Mouse (Mus musculus) cerebellum, postnatal 14 days (tissue): Measurements from ENCODE around the gene Mob3b.
"Not testable (repeated sequence)": the region's sequence is repeated elsewhere in the genome, so short reads cannot be mapped to it uniquely, and the experiment has no call there.

ENCODE experiments used
- DNase-seq, 2 experiments: peaks; one replicate each; pipeline ENCODE4 v3.0.0; 2021; ENCODE audit warnings: mixed read lengths in 2 of 2

Mob3b gene

DNA sequence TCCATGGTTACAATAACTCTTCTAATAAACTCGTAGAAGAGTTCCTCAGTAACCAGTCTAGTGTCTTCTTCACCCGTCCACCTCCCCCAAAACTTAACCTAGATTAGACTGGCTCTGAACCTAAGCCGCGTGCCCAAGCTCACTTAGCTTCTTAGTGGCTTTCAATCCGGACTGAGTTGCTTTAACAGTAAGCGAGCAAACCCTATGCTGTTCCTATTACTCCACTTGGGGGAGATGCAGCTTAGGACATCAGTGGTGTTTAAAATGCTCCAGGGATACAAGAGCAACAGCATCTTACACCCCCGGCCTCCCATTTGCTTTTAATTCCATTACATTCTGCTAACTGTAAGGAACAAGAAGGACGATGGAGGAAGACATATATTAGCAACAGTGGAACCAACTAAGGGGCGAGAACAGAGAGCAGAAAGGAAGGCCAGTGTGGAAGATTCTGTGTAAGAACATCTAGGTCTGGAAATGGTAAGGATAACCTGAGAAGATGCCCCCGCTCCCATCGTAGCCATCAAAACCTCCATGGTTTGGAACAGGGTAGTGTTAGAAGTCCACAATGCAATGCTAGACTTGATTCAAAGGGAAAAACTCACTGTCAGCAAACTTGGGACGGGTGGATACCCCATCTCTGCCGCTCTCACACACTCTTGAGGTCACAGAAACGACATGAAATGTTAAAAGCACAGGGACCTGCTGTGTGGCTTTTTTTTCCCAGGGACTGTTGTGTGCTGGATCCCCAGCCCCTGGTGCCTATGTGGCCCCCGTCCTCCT, 196.3 kb downstream of the Mob3b start:
- DNase-seq, result no peak

- no peak for DNase-seq
Observed at GRCm38 (mm10) chr4:34959477-34959876, 197.8 kb downstream of the Mob3b start.

- peak; percentile 63 to 70 for DNase-seq
Observed at GRCm38 (mm10) chr4:34958155-34959028, 198.9 kb downstream of the Mob3b start.

GRCm38 (mm10) chr4:34953716-34954115, 203.6 kb downstream of the Mob3b start:
- DNase-seq, result no peak

DNA sequence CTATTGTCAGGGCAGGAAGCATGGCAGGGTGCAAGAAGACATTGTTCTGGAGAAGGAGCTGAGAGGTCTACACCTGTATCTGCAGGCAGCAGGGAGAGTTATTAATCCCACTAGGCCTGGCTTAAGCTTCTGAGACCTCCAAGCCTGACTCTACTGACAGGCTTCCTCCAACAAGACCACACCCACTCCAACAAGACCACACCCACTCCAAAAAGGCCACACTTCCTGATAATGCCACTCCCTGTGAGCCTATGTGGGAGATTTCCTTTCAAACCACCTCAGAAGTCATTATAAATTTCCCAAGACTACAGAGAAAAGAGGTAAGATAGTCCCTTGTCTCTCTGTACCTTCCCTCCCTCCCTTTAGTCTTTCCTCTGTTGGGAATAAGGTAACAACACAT, 210.1 kb downstream of the Mob3b start:
- DNase-seq, result no peak

GRCm38 (mm10) chr4:34941046-34941445, 216.2 kb downstream of the Mob3b start:
- DNase-seq, result no peak

- DNase-seq, result not testable (repeated sequence)
Observed at GRCm38 (mm10) chr4:34928386-34928785, 228.9 kb downstream of the Mob3b start.

- peak; percentile 63 to 66 for DNase-seq
Observed at GRCm38 (mm10) chr4:34922177-34922870, 235.0 kb downstream of the Mob3b start.

DNA sequence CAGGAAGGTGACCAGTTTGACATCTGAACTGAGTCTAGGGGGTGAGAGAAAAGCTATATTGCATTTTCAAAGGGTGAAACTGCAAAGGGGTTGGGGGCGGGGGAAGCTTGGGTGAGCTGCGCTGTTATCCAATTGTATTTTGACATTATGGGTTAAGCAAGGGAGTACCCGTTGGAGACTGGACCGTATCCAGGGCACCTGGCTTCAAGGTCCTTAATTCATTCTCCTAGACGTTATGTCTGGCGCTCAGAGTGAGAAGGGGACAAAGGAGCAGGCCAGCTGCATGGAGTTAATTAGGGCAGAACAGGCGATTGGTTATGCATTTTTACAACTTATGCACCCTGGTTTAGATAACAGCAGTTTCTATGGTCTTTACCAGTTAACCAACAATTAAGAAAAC, 239.9 kb downstream of the Mob3b start:
- DNase-seq, result no peak

- DNase-seq, result no peak
Observed at GRCm38 (mm10) chr4:34912171-34912570, 245.1 kb downstream of the Mob3b start.

DNA sequence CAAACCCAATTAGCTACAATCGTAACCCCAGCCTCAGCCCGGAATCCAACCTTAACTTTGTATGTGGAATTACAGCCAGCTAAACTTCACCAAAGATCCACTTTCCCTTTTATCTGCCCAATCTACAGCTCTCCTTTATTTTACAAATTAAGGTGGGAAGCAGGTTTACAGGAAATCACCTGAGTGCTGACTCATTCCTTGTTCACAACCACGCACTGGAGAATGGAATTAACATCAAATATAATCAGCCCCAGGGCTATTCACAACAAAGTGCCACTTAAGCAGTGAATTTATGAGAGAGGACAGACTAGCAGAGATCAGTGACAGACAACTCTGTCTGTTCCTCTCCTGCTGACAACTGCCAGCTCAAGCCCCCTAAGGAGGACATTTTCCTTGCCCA, 245.9 kb downstream of the Mob3b start:
- no peak for DNase-seq

DNA sequence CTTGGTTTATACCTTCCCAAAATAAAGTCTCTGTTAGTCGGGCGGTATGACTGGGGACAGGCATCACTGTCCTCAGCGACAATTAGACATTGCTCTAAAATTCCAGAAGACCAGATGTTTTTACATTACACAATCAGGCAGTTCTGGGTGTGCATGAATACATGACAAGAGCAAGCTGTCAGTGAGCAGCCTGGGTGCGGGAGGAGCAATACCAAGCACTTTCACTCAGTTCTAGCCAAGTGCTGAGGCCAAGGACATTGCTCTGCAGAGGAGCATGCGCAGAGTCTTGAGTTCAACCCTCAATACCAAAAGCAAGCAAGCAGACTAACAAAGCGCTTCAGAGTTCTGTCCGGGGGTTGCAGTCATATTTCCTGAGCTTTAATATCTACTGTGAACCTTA, 249.2 kb downstream of the Mob3b start:
- no peak for DNase-seq

- no peak for DNase-seq
Observed at GRCm38 (mm10) chr4:34907026-34907425, 250.3 kb downstream of the Mob3b start.

DNA sequence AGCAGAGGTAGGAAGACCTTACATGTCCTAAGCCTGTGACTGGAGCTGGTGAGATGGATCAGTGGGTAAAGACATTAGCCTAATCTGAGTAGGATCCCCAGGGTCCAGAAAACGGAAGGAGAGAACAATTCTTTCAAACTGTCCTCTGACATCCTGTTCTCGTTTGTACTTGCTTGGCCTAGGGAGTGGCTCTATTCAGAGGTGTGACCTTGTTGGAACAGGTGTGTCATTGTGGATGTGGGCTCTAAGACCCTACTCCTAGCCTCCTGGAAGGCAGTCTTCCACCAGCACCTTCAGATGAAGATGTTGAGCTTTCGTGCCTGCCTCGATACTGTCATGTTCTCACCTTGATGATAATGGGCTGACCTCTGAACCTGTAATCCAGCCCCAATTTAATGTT, 251.1 kb downstream of the Mob3b start:
- DNase-seq, result no peak

DNA sequence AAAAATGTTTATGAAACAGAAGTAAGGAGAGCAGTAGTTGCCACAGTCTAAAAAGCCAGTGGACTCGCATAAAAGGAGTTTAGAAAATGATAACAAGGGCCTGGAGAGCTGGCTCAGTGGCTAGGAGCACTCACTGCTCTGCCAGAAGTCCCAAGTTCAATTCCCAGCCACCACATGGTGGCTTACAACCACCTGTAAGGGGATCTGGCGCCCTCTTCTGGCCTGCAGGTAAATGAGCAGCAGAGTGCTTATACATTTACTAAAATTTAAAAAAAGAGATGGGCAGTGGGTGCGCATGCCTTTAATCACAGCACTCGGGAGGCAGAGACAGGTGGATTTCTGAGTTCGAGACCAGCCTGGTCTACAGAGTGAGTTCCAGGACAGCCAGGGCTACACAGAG, 251.9 kb downstream of the Mob3b start:
- DNase-seq, result peak in 1 of 2 experiments; percentile 20

DNA sequence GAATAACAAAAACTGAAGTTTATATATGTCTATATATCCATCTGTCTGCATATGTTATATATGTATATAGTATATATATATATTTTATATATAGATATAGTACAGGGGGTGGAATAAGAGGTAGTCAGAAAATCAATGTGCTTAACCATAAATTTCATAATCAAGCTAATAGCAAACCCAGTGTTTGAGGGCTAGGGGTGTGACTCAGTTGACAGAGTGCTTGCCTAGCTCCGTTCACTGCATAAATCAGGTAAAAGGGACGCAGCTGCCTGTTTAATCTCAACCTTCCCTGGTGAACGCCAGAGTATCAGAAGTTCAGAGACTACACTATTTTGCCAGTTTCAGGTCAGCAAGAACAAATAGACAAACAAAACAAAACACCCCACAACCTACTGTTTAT, 255.7 kb downstream of the Mob3b start:
- not testable (repeated sequence) for DNase-seq

DNA sequence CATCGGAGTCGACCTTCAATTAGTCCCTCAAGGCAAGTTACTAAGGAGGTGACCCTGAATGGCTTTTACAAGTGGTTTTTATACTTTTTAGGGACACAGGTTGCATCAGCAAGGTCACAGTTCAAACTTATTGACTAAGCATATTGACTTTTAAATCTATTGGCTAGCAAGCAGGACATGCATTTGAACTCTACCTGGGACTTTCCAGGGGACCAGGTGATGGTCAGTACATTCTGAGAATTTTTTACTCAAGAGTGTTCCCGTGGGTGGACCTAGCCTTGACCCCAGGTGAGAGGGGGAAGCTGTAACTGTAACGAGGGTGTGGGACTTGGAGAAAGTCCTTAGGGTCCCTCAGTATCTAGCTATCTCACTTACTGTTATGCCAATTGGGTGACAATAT, 256.1 kb downstream of the Mob3b start:
- DNase-seq, result no peak

DNA sequence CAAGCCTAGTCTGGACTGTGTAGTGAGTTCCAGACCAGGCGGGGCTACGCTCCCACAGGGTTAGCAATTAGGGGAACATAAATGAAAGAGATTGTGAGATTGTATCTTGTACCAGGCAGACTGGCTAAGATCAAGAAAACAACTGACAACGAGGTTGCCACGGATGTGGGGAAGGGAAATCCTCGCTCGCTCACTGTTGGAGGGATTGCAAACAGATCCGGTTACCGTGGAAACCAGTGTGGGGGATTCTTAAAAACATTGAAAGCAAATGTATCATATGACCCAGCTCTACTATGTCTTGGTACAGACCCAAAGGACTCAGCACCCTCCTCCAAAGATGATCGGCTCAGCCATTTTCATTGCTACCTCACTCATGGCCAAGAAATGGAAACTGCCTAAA, 257.1 kb downstream of the Mob3b start:
- DNase-seq, result no peak

DNA sequence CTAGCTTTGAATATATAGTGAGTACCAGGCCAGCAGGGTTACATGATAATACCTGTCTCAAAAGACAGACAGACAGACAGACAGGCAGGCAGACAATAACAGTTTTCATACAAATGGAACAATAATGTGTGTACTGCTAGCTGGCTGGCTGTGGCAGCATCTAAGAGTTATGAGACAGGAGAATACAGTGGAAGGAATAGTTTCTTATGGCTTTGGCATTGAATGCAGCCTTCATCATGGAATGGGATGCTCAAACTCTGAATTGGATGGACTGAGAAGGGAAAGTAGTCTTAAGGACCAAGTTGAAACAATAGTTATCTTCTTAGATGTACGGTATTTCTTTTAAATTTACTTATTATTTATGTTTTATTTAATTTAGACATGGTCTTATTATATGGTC, 258.0 kb downstream of the Mob3b start:
- DNase-seq, result no peak
